Mouse (Mus musculus) kidney, postnatal 36 days (tissue): ENCODE results near the gene Gm10644.
A peak's percentile ranks its signal among the peaks of the same experiment; 100 is the strongest.

Experiments used
- DNase-seq, 2 experiments: peaks; one replicate each; pipeline ENCODE4 v3.0.0; 2021 to 2022; ENCODE audit warnings: mixed read lengths in 2 of 2

Gm10644 gene

GRCm38 (mm10) chr8:83934222-83934621 is 20.8 kb downstream of the Gm10644 start:
- DNase-seq: no peak

GRCm38 (mm10) chr8:83926266-83926665 is 28.7 kb downstream of the Gm10644 start:
- DNase-seq: peak; percentile 27 to 45

DNA sequence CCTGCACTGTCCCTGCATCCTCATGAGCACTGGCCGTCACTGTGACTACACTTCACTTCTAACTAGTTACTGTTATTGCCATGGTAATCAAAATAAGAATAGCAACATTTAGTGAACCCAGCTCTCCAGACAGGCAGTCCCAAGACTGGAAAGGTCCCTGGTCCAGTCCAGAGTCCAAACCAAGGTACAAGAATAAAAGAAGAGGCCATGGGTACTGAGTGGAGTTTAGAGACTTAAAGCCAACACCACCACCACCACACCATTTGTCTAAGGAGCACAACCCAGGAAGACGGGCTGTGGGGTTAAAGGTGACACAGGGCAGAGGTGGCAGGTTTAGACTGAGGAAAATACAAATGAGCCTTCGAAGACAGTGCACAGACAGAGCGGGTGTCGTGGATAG is 30.4 kb downstream of the Gm10644 start:
- DNase-seq: peak; percentile 59 to 61

DNA sequence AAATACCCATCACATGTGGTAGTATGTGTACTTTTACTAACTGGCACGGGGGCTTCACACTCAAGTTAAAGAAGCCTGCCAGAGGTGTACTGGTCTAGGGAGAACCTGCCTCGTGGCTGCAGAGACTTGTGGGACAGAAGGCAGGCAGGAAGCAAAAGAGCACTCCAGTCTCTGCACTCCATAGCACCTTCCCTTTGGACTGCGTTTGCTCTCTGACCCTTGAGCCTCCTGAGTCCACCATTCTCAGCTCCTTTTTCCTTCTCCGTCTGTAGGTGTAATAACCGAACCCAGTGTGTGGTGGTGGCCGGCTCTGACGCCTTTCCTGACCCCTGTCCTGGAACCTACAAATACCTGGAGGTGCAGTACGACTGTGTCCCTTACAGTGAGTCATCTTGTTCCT is 32.3 kb downstream of the Gm10644 start:
- DNase-seq: peak; percentile 34 to 39

- DNase-seq: peak; percentile 62 to 90
Observed at GRCm38 (mm10) chr8:83921558-83921957, 33.4 kb downstream of the Gm10644 start.

DNA sequence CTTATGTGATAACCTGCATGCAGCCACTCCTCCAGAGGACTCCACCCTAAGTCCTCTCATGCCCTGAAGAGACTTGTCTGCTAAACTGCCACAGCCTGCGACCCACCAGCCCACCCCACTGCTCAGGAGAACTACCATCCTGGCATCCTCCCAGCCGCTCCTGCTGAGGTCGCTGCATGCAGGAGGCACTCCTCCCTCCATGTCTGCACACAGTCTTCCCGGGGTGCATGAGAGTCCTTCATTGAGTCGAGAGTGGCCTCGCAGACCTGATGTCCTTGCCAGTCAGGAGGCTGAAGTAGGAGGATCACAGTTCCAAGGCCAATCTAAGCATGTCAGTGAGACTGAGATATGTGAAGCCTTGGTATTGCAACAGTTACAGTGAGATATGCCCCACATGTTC is 37.4 kb downstream of the Gm10644 start:
- DNase-seq: no peak

DNA sequence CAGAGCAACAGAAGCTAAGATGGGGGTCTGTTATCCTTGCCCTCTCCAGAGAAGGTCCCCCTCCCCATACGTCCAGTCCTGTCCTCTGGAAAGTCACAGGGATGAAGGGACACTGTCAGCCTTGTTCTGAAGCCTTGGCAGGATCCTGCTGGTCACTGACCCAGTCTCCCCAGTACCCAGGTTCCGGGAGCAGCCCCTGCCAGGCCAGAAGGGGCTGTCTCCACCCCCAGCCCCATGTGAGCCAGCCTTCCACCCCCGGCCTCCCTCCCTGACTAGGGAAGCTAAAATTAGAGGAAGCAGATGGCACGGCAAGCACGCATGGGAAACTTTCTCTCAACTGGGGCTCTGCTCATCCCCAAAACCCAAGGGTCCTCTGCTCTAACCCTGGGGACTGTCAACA is 39.0 kb downstream of the Gm10644 start:
- no peak for DNase-seq

DNA sequence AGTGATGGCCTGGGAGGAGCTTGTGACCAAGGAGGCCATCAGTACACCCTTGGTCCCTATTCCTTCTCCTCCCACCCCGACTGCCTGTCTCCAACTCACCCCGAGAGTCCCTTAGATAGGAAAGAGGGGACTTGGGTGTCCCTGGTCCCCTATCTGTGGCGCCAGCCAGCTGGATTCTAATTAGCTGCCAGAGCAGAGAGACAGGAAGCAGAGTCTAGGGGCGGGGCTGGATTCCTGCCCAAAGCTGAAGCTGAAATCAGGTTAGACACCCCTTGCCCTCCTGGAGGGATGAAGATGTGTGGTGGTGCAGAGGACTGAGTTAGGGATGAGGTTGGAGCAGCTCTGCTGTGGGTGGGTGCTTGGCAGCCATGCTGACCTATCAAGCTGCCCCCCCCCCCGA is 40.1 kb downstream of the Gm10644 start:
- peak; percentile 21 to 52 for DNase-seq

GRCm38 (mm10) chr8:83914232-83914631 is 40.8 kb downstream of the Gm10644 start:
- DNase-seq: no peak

DNA sequence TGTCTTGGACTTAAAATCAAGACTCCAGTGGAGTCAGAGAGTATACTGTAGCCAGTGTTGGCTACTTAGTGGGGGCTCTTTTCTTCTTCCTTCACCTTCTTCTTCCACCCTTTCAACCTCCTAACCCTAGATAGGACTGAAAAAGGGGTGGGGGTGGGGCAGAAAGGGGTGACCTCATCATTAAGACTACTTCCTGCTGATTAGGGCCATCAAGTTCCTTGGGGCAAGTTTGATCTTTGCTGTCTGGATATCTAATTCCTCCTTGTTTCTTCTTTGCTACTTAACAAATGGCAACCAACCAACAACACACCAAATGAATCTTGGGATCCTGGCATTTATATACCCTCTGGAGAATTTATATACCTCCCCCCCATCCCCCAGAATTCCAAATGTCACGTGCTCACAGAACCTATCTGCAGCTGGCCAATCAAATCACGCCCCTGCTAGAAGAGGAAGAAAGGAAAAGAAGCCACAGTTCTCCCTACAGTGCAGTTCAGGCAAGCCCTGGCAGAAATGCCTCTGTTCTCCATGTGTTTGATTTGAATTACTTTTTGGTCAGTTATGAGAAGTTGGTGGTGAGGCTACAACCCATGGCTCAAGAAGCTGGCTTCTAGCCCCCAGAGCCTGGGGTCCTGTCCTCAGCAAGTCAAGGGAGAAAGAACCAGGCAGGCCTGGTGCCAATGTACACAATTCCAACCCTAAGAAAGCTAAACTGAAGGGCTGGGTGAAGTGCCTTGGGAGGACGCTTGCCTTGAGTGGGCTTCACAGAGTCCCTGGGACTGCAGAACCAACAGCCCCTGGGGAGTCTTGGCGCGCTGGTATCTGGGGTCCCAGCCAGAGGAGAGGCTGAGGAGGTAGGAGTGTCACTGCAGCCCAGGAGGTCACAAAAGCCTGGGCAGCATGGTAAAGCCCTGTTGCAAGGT is 42.9 kb downstream of the Gm10644 start:
- DNase-seq: no peak

DNA sequence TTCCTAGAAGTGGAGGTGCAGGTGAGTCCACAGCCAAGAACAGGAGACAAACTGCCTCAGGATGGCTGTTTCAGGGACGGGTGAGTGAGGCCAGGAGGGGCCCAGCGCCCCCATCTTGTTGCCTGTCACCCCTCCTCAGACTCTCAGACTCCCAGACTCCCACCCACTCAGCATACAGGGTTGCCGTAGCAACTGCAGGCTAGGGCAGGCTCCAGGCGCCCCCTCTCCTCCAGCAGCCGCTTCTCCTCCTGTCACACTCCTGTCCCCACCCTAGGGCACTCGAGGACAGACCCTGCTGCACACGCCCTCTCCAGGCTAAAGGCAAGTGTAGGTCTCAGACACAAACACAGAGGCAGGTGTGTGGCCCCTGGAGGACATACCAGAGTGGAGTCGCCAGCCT is 45.7 kb downstream of the Gm10644 start:
- DNase-seq: no peak

- no peak for DNase-seq
Observed at GRCm38 (mm10) chr8:83908583-83908982, 46.4 kb downstream of the Gm10644 start.

DNA sequence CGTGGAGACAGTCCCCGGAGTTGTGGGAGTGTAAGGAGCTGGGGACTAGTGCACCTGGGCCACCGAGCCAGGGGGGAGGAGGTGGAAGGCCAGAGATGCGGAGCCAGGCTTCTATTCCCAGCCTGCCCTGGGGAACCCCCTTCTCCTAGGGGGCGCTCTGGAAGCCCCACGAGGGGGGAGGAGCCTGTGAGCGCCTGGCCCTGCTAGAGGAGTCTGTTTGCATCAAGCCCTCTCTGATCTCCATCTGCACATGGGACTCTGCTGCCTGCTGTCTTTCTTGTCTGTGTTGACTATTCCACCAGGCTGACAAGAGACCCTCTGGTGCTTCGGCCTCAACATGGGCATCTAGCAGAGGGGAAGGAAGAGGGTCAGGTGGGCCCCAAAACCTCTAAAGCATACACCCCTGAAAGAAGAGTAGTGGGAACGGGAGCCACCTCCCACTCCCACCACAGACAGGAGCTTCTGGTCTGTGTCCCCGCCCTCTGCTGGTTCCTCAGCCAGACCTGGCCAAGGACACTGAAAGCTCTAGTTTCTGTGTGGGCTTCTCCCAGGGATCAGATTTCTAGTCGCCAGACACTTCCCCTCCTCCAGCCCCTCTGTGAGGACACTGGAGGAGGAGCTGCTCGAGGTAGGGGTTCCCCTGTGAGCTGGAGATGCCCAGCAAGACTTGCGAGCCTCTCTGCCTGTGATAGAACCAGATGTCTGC is 51.9 kb downstream of the Gm10644 start:
- peak in 1 of 2 experiments; percentile 32 for DNase-seq

DNA sequence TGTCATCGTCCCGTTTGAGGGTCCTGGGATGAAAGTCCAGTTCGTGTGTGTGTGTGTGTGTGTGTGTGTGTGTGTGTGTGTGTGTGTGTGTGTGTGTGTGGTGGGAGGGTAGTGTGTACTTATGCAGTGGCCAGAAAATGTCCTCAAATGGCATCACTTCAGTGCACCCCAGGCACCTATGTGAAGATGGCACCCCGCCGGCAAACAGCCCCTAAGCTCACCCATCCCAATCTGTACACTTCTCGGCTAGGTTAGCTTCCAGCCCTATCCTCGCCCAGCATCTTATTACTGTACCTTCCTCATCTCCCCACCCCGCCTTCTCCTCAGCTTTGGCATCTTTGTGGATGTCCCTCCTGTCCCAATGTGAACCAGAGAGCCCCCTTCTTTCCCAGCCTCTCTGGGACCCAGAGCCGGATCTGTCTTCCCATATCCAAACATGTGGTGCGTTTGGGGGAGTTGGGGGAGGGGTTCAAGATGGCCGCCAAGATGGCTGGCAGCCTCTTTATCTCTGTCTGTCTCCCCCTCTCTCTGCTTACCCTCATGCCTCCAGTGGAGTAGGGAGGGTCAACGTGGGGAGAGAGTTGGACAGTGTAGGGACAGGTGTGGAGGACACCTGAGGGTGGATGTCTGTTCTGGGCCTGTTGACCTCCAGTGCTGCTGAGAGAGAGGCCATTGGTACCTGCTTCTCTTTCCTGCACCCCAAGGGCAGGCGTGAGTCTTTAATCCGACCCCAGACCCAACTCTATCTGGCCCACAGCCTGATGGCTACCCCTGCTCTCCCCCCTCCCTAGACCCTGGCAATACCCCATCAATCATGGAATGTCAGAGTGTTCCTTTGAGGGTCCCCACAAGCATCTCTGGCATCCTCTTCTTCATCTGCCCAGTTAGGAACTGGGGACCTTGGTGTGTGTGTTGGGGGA is 53.2 kb downstream of the Gm10644 start:
- DNase-seq: no peak

DNA sequence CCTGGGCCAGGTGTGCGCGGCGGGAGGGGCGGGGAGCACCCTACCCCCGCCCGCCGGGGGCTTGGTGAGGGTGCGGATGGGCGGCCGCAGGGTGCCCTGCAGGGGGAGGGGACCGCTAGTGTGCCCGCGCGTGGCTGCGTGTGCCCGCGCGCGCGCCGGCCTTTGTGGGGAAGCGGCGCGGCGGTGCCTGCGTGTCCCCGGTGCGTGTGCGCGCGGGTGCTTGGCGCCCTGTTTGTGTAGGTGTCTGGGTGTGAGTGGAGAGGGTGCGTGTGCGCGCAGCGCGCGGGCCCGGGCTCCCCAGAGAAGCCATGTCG is 54.1 kb downstream of the Gm10644 start:
- DNase-seq: peak in 1 of 2 experiments; percentile 32

- DNase-seq: peak in 1 of 2 experiments; percentile 16
Observed at GRCm38 (mm10) chr8:83900266-83900956, 54.6 kb downstream of the Gm10644 start.

DNA sequence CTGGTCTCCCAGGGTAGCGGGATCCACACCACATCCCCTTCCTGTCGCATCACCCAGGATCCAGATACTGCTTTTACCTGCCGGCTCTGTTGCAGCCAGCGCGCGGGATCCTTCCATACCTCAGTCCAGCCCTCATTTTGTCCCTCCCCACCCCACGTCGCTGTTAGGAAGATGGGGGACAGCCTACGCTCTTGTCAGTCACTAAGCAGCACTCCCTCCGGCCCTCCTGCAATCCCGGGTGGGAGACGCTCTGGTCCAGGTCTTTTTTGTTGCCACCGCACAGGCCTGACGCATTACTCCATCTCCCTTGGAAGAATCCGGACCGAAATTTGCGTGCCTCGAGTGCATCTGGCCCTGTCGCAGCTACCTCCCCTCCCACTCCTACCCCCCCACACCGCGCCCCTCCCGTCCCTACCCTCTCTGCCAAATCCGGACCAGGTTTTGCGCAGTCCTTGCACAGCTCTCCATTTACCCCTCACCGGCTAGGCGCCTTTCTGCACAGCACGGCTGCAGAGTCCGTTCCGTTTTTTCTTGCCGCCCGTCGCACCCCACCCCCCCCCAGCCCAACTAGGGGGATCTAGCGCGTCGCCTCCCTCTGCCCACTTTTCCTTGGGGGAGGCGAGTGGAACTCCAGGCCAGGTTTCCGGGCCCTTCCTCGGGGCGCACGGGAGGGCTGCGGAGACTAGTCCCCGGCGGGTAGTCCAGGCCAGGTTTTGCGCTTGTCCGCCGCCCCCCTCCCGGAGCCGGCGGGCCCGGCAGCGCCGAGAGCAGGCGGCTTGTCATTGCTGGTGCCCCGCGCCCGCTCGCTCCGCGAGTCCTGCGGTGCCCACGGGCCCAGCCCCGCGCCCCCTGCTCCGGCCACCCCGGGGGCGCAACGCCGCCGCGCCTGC is 55.4 kb downstream of the Gm10644 start, which contains the start of gene Adgrl1:
Gene Adgrl1, plus strand, starts transcription at position 743 of the 890 bp plus-strand sequence.
- peak; percentile 84 to 90 for DNase-seq

DNA sequence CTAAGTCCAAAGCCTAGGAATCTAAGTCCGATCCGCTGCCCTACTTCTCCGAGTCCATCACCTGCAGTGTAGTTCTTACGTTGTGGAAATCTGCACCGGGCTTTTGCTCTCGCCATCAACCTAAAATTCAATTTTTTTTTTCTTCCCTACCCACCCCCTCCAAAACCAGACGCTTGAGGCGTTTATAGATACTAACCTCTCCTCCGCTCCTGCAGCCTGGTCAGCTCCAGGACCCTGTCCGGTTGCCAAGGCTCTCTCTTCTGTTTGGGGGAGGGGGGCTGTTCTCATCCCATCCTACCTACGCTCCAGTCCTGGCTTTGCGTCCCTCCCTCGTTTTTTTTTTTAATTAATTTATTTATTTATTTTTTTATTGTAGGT is 56.0 kb downstream of the Gm10644 start:
- DNase-seq: peak; percentile 56 to 68

GRCm38 (mm10) chr8:83898456-83898855 is 56.5 kb downstream of the Gm10644 start:
- peak in 1 of 2 experiments; percentile 22 for DNase-seq

DNA sequence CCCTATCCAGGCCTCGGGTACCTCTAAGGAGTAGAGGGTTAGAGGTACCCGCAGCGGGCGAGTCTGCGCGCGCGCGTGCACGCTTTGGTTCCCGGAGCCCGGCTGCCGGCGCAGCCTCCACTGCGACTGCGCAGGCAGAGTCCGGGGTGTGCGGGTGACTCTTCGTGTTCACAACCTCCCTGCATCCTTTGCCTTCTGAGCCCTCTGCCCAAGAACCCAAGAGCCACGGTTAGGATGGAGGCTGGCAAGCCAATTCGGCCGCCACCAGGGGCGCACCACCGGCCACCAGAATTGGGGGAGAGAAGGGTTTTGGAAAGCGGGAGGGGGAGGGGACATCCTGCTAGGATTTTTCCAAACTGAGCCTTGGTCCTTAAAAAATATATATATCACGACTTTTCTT is 57.8 kb downstream of the Gm10644 start:
- peak in 1 of 2 experiments; percentile 79 for DNase-seq

DNA sequence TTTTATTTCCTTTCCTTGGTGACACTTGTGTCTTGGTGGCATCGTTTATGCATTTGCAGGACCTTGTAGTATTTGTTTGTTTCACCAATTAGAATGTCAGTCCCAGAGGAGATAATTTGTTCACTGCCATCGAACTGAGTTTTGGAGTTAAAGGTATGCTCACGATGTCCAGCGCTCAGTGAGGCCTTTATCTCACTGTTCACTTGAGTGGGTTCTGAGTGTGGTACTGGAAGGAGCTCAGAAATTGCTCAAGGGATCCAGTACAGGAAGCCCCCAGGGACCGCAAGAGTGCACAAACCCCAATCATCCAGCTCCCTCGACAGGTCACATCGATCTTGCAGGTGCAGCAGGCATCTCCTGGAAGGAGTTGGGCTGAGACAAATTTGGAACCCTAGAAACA is 58.5 kb downstream of the Gm10644 start:
- no peak for DNase-seq
